Mouse (Mus musculus) CH12.LX (cell line): ENCODE results near the gene Btnl9. TPM values are rescaled to one million over a fixed set of nuclear protein-coding genes. Genes with fewer than 3 reads are reported as not detected.

ENCODE experiments used
- DNase-seq: peaks from one replicate; pipeline ENCODE4 v3.0.0-alpha.2; 2013; ENCODE audit errors: extremely low read depth
- H3K27ac ChIP-seq: 2 replicates; pipeline ENCODE4 v1.5.1; 2012; ENCODE audit warnings: low read depth, mild to moderate bottlenecking, control low read depth, moderate library complexity; ENCODE audit not compliant: insufficient read depth
- H3K27me3 ChIP-seq: replicated peaks from 2 replicates; pipeline ENCODE3; 2012; ENCODE audit warnings: inconsistent platforms
- H3K36me3 ChIP-seq, 2 experiments: replicated peaks in 1 of 2; 2 replicates each; pipeline versions ENCODE3 to v1.6.1; 2012; ENCODE audit warnings: inconsistent platforms in 1 of 2, low read length in 1 of 2, mild to moderate bottlenecking in 1 of 2, mixed read lengths in 1 of 2, moderate library complexity in 1 of 2; ENCODE audit not compliant: control insufficient read depth in 1 of 2, insufficient read depth in 1 of 2
- H3K4me1 ChIP-seq, 2 experiments: 2 replicates each; pipeline ENCODE4 v1.6.1; 2012; ENCODE audit warnings: inconsistent platforms in 1 of 2, moderate library complexity in 1 of 2; ENCODE audit not compliant: insufficient read depth in 2 of 2, control insufficient read depth in 1 of 2
- H3K4me2 ChIP-seq: 2 replicates; pipeline ENCODE4 v1.6.1; 2012; ENCODE audit warnings: low read depth, mild to moderate bottlenecking, control low read depth; ENCODE audit not compliant: poor library complexity, insufficient read depth, severe bottlenecking
- H3K4me3 ChIP-seq, 3 experiments: fragments of 150-350 bp in 1 of 3; sonication (generic) in 1 of 3; replicated peaks in 1 of 3; 2 replicates each; pipeline versions ENCODE3 to v1.5.1; 2011 to 2012; ENCODE audit warnings: low read depth in 2 of 3, low read length in 2 of 3, mild to moderate bottlenecking in 2 of 3, moderate library complexity in 2 of 3, control low read depth in 1 of 3, improper control_type of control experiment in 1 of 3, inconsistent platforms in 1 of 3, mixed read lengths in 1 of 3; ENCODE audit not compliant: poor library complexity in 1 of 3
- H3K79me2 ChIP-seq: replicated peaks from 2 replicates; pipeline ENCODE4 v1.6.1; 2012; ENCODE audit warnings: mild to moderate bottlenecking, moderate library complexity; ENCODE audit not compliant: control insufficient read depth, poor library complexity, insufficient read depth, severe bottlenecking; ENCODE audit errors: extremely low read depth
- H3K9ac ChIP-seq: 2 replicates; pipeline ENCODE4 v1.6.1; 2012; ENCODE audit warnings: low read depth, mild to moderate bottlenecking, control low read depth, moderate library complexity; ENCODE audit not compliant: insufficient read depth
- H3K9me3 ChIP-seq: replicated peaks from 2 replicates; pipeline ENCODE3; 2012; ENCODE audit warnings: low read length, inconsistent platforms, mixed read lengths
- CHD2 ChIP-seq: IDR thresholded peaks from 2 replicates; pipeline ENCODE4 v1.6.1; 2011; ENCODE audit warnings: low read length, improper control_type of control experiment
- CTCF ChIP-seq, 2 experiments: IDR thresholded peaks in 1 of 2; conservative IDR thresholded peaks in 1 of 2; 2 replicates each; pipeline ENCODE4 v1.5.1; 2011 to 2012; ENCODE audit warnings: low read depth in 2 of 2, low read length in 2 of 2, improper control_type of control experiment in 1 of 2, inconsistent platforms in 1 of 2, mild to moderate bottlenecking in 1 of 2, moderate library complexity in 1 of 2
- ELF1 ChIP-seq: IDR thresholded peaks from 2 replicates; pipeline ENCODE4 v1.6.1; 2014; ENCODE audit warnings: low read depth, mild to moderate bottlenecking, inconsistent platforms, low read length, improper control_type of control experiment
- GABPA ChIP-seq: IDR thresholded peaks from 2 replicates; pipeline ENCODE4 v1.6.1; 2012; ENCODE audit warnings: low read depth, low read length, improper control_type of control experiment, inconsistent platforms; ENCODE audit not compliant: insufficient replicate concordance
- JUN ChIP-seq: IDR thresholded peaks from 2 replicates; pipeline ENCODE4 v1.6.1; 2011; ENCODE audit warnings: low read depth, mild to moderate bottlenecking, low read length, improper control_type of control experiment, moderate library complexity; ENCODE audit not compliant: insufficient read depth
- JUND ChIP-seq: conservative IDR thresholded peaks from 2 replicates; pipeline ENCODE4 v1.6.1; 2011; ENCODE audit warnings: low read depth, low read length, improper control_type of control experiment
- MAFK ChIP-seq: IDR thresholded peaks from 2 replicates; pipeline ENCODE4 v1.6.1; 2011; ENCODE audit warnings: low read length, improper control_type of control experiment; ENCODE audit not compliant: insufficient replicate concordance
- MEF2A ChIP-seq: IDR thresholded peaks from 2 replicates; pipeline ENCODE4 v1.6.1; 2014; ENCODE audit warnings: low read depth, mild to moderate bottlenecking, inconsistent platforms, low read length, improper control_type of control experiment, borderline replicate concordance
- MXI1 ChIP-seq: IDR thresholded peaks from 2 replicates; pipeline ENCODE4 v1.6.1; 2011; ENCODE audit warnings: mild to moderate bottlenecking, low read depth, low read length, improper control_type of control experiment
- MYC ChIP-seq: IDR thresholded peaks from 2 replicates; pipeline ENCODE4 v1.6.1; 2011; ENCODE audit warnings: low read depth, mild to moderate bottlenecking, improper control_type of control experiment, low read length
- NRF1 ChIP-seq: IDR thresholded peaks from 2 replicates; pipeline ENCODE4 v1.6.1; 2014; ENCODE audit warnings: low read depth, mild to moderate bottlenecking, inconsistent platforms, low read length, improper control_type of control experiment, moderate library complexity
- RAD21 ChIP-seq: IDR thresholded peaks from 2 replicates; pipeline ENCODE4 v1.6.1; 2011; ENCODE audit warnings: low read depth, mild to moderate bottlenecking, low read length, improper control_type of control experiment, moderate library complexity
- SIN3A ChIP-seq: IDR thresholded peaks from 2 replicates; pipeline ENCODE4 v1.6.1; 2012; ENCODE audit warnings: low read length, improper control_type of control experiment, inconsistent platforms
- USF2 ChIP-seq: conservative IDR thresholded peaks from 2 replicates; pipeline ENCODE4 v1.6.1; 2011; ENCODE audit warnings: low read depth, low read length, improper control_type of control experiment
- ZC3H11A ChIP-seq: IDR thresholded peaks from 2 replicates; pipeline ENCODE4 v1.6.1; 2012; ENCODE audit warnings: low read depth, mild to moderate bottlenecking, inconsistent platforms, low read length, improper control_type of control experiment
- ZKSCAN1 ChIP-seq: IDR thresholded peaks from 2 replicates; pipeline ENCODE4 v1.6.1; 2012; ENCODE audit warnings: low read depth, inconsistent platforms, low read length, improper control_type of control experiment, borderline replicate concordance
- dilution Hi-C: fragments of 300-500 bp; cut with MboI; formaldehyde crosslinking; loops from 2 replicates; pipeline ENCODE4 v1.14.3; 2020; ENCODE audit warnings: low sequenced_read_pairs; ENCODE audit not compliant: extremely low pct_unique_long_range_greater_than_20kb, extremely low pct_ligation_motif_present
- in situ Hi-C: fragments of 300-500 bp; cut with MboI; formaldehyde crosslinking; loops from 3 replicates; pipeline ENCODE4 v1.14.3; 2019; ENCODE audit warnings: low sequenced_read_pairs, low pct_ligation_motif_present, low pct_unique_long_range_greater_than_20kb, mixed read lengths
- polyA plus RNA-seq: library from polyadenylated mRNA; unstranded; fragments of >175 nt; gene quantifications from 2 replicates; pipeline ENCODE4 v1.2.1, GENCODE M21; 2012; ENCODE audit warnings: low read depth; ENCODE audit not compliant: insufficient read length
- total RNA-seq, 2 experiments: library from RNA; depleted of rRNA; stranded (reverse); fragments of 300-350 nt in 1 of 2; fragments of >200 nt in 1 of 2; gene quantifications; 2 replicates each; pipeline ENCODE4 v1.2.3; 2012 to 2014

Btnl9 gene
- total and polyA plus RNA-seq, 3 experiments: 0.20 to 0.34 TPM; not detected in 1

- in situ Hi-C loops (loop anchor here (25.0 kb wide), 1 partner anchor 138 kb away; no protein-coding TSS in a partner anchor), dilution Hi-C loops (no loop called here)
- Histone ChIP-seq H3K27ac (no peak overlapping the region), H3K36me3 (no peaks in the 10 kb centered on the region), H3K9ac (no peak overlapping the region), H3K4me1 (peaks cover 0 to 9% of the 10 kb centered on the region in 2 experiments; a peak in 2 of 4 replicates), H3K9me3 (peaks cover 2% of the 10 kb centered on the region), H3K27me3 (no peaks in the 10 kb centered on the region), H3K4me3 (no peak overlapping the region), H3K4me2 (no peak overlapping the region), H3K79me2 (no peaks in the 10 kb centered on the region)
- no peak for DNase-seq
- TF ChIP-seq MYC (no peak), MXI1 (no peak), CHD2 (no peak), MEF2A (no peak), ELF1 (no peak), MAFK (peak; percentile 94)
These were observed 62.8 kb downstream of the Btnl9 start for GRCm38 (mm10) chr11:49124169-49124568.

- Histone ChIP-seq H3K27ac (no peak overlapping the region), H3K79me2 (no peaks in the 10 kb centered on the region), H3K9ac (no peak overlapping the region), H3K9me3 (no peaks in the 10 kb centered on the region), H3K36me3 (no peaks in the 10 kb centered on the region), H3K4me2 (no peak overlapping the region), H3K27me3 (peaks cover 2% of the 10 kb centered on the region), H3K4me1 (peaks cover 0 to 9% of the 10 kb centered on the region in 2 experiments; a peak in 2 of 4 replicates), H3K4me3 (no peak overlapping the region)
- no peak for DNase-seq
- in situ Hi-C loops: loop anchor here (25.0 kb wide), 1 partner anchor 143 kb away; no protein-coding TSS in a partner anchor
- dilution Hi-C loops: no loop called here
- no peak for TF ChIP-seq ZC3H11A
- no peak for TF ChIP-seq RAD21
- no peak for TF ChIP-seq JUN
- no peak for TF ChIP-seq GABPA
- no peak for TF ChIP-seq ELF1
- TF ChIP-seq NRF1: no peak
- no peak for TF ChIP-seq ZKSCAN1
- no peak for TF ChIP-seq SIN3A
- no peak for TF ChIP-seq USF2
- no peak for TF ChIP-seq JUND
- TF ChIP-seq CTCF (conservative IDR thresholded peaks at IDR 0.05 in 1 of 2, IDR thresholded peaks at IDR 0.05 in 1 of 2; ENCODE audit: low read depth in 2 of 2, low read length in 2 of 2): no peak
- TF ChIP-seq CHD2: no peak
These were observed 67.3 kb downstream of the Btnl9 start for GRCm38 (mm10) chr11:49119635-49120034.

Other genes starting within 250 kb of the Btnl9 start
- 23.5 and 33.5 TPM in 2 replicates for gene Psme2b, start 241.0 kb downstream of the Btnl9 start, total RNA-seq (2012; rRNA removed)
- 78.3 and 80.3 TPM in 2 replicates for gene Psme2b, start 241.0 kb downstream of the Btnl9 start, total RNA-seq (2014; rRNA removed)
- 62.4 and 80.1 TPM in 2 replicates for gene Psme2b, start 241.0 kb downstream of the Btnl9 start, polyA plus RNA-seq
- gene Olfr56, start 208.3 kb downstream of the Btnl9 start, total RNA-seq (2012; rRNA removed): not detected in 2 replicates
- not detected in 2 replicates for gene Olfr56, start 208.3 kb downstream of the Btnl9 start, total RNA-seq (2014; rRNA removed)
- gene Olfr56, start 208.3 kb downstream of the Btnl9 start, polyA plus RNA-seq: 0.12 TPM in 1 of 2 replicates, not detected in the other
- gene 9930111J21Rik1, start 207.8 kb downstream of the Btnl9 start, total RNA-seq (2012; rRNA removed): 6.4 and 7.4 TPM in 2 replicates
- gene 9930111J21Rik1, start 207.8 kb downstream of the Btnl9 start, total RNA-seq (2014; rRNA removed): 3.4 and 4.3 TPM in 2 replicates
- 6.0 and 7.8 TPM in 2 replicates for gene 9930111J21Rik1, start 207.8 kb downstream of the Btnl9 start, polyA plus RNA-seq
- 0.04 TPM in 2 replicates for gene Gm12185, start 194.9 kb downstream of the Btnl9 start, total RNA-seq (2012; rRNA removed)
- gene Gm12185, start 194.9 kb downstream of the Btnl9 start, total RNA-seq (2014; rRNA removed): 0.08 TPM in 1 of 2 replicates, not detected in the other
- gene Gm12185, start 194.9 kb downstream of the Btnl9 start, polyA plus RNA-seq: 0.14 and 0.50 TPM in 2 replicates
- 0.04 TPM in 1 of 2 replicates, not detected in the other for gene Tgtp1, start 193.0 kb downstream of the Btnl9 start, total RNA-seq (2012; rRNA removed)
- gene Tgtp1, start 193.0 kb downstream of the Btnl9 start, total RNA-seq (2014; rRNA removed): 0.07 TPM in 1 of 2 replicates, not detected in the other
- 0.21 TPM in 1 of 2 replicates, not detected in the other for gene Tgtp1, start 193.0 kb downstream of the Btnl9 start, polyA plus RNA-seq
- 6.9 and 9.9 TPM in 2 replicates for gene 9930111J21Rik2, start 135.9 kb downstream of the Btnl9 start, total RNA-seq (2012; rRNA removed)
- 18.5 and 21.4 TPM in 2 replicates for gene 9930111J21Rik2, start 135.9 kb downstream of the Btnl9 start, total RNA-seq (2014; rRNA removed)
- 20.7 and 22.7 TPM in 2 replicates for gene 9930111J21Rik2, start 135.9 kb downstream of the Btnl9 start, polyA plus RNA-seq
- gene Tgtp2, start 123.0 kb downstream of the Btnl9 start, total RNA-seq (2012; rRNA removed): 0.08 TPM in 1 of 2 replicates, not detected in the other
- gene Tgtp2, start 123.0 kb downstream of the Btnl9 start, total RNA-seq (2014; rRNA removed): 0.07 and 0.43 TPM in 2 replicates
- gene Tgtp2, start 123.0 kb downstream of the Btnl9 start, polyA plus RNA-seq: 0.18 TPM in 1 of 2 replicates, not detected in the other
- 6.2 and 7.2 TPM in 2 replicates for gene Ifi47, start 110.6 kb downstream of the Btnl9 start, total RNA-seq (2012; rRNA removed)
- 2.3 and 2.8 TPM in 2 replicates for gene Ifi47, start 110.6 kb downstream of the Btnl9 start, total RNA-seq (2014; rRNA removed)
- gene Ifi47, start 110.6 kb downstream of the Btnl9 start, polyA plus RNA-seq: 2.7 and 3.2 TPM in 2 replicates
- gene Olfr1396, start 72.3 kb downstream of the Btnl9 start, total RNA-seq (2012; rRNA removed): not detected in 2 replicates
- not detected in 2 replicates for gene Olfr1396, start 72.3 kb downstream of the Btnl9 start, total RNA-seq (2014; rRNA removed)
- not detected in 2 replicates for gene Olfr1396, start 72.3 kb downstream of the Btnl9 start, polyA plus RNA-seq
- gene Olfr1395, start 44.9 kb downstream of the Btnl9 start, total RNA-seq (2012; rRNA removed): not detected in 2 replicates
- not detected in 2 replicates for gene Olfr1395, start 44.9 kb downstream of the Btnl9 start, total RNA-seq (2014; rRNA removed)
- not detected in 2 replicates for gene Olfr1395, start 44.9 kb downstream of the Btnl9 start, polyA plus RNA-seq
- gene Olfr1394, start 32.8 kb downstream of the Btnl9 start, total RNA-seq (2012; rRNA removed): not detected in 2 replicates
- gene Olfr1394, start 32.8 kb downstream of the Btnl9 start, total RNA-seq (2014; rRNA removed): not detected in 2 replicates
- not detected in 2 replicates for gene Olfr1394, start 32.8 kb downstream of the Btnl9 start, polyA plus RNA-seq
- gene Zfp62, start 16.1 kb upstream of the Btnl9 start, total RNA-seq (2012; rRNA removed): 21.3 and 22.6 TPM in 2 replicates
- 38.7 and 48.8 TPM in 2 replicates for gene Zfp62, start 16.1 kb upstream of the Btnl9 start, total RNA-seq (2014; rRNA removed)
- 23.2 and 25.3 TPM in 2 replicates for gene Zfp62, start 16.1 kb upstream of the Btnl9 start, polyA plus RNA-seq
- 83.2 and 118 TPM in 2 replicates for gene Mgat1, start 57.0 kb upstream of the Btnl9 start, total RNA-seq (2012; rRNA removed)
- 63.2 and 67.7 TPM in 2 replicates for gene Mgat1, start 57.0 kb upstream of the Btnl9 start, total RNA-seq (2014; rRNA removed)
- gene Mgat1, start 57.0 kb upstream of the Btnl9 start, polyA plus RNA-seq: 80.9 and 90.5 TPM in 2 replicates
- gene Olfr1393, start 91.1 kb upstream of the Btnl9 start, total RNA-seq (2012; rRNA removed): 0.04 TPM in 1 of 2 replicates, not detected in the other
- gene Olfr1393, start 91.1 kb upstream of the Btnl9 start, total RNA-seq (2014; rRNA removed): 0.18 TPM in 1 of 2 replicates, not detected in the other
- gene Olfr1393, start 91.1 kb upstream of the Btnl9 start, polyA plus RNA-seq: 0.08 and 0.10 TPM in 2 replicates
- not detected in 2 replicates for gene Olfr1392, start 98.1 kb upstream of the Btnl9 start, total RNA-seq (2012; rRNA removed)
- not detected in 2 replicates for gene Olfr1392, start 98.1 kb upstream of the Btnl9 start, total RNA-seq (2014; rRNA removed)
- not detected in 2 replicates for gene Olfr1392, start 98.1 kb upstream of the Btnl9 start, polyA plus RNA-seq
- not detected in 2 replicates for gene Olfr10, start 117.6 kb upstream of the Btnl9 start, total RNA-seq (2012; rRNA removed)
- gene Olfr10, start 117.6 kb upstream of the Btnl9 start, total RNA-seq (2014; rRNA removed): not detected in 2 replicates
- not detected in 2 replicates for gene Olfr10, start 117.6 kb upstream of the Btnl9 start, polyA plus RNA-seq
- not detected in 2 replicates for gene Olfr1391, start 135.6 kb upstream of the Btnl9 start, total RNA-seq (2012; rRNA removed)
- gene Olfr1391, start 135.6 kb upstream of the Btnl9 start, total RNA-seq (2014; rRNA removed): not detected in 2 replicates
- not detected in 2 replicates for gene Olfr1391, start 135.6 kb upstream of the Btnl9 start, polyA plus RNA-seq
- gene Olfr1390, start 148.0 kb upstream of the Btnl9 start, total RNA-seq (2012; rRNA removed): not detected in 2 replicates
- not detected in 2 replicates for gene Olfr1390, start 148.0 kb upstream of the Btnl9 start, total RNA-seq (2014; rRNA removed)
- gene Olfr1390, start 148.0 kb upstream of the Btnl9 start, polyA plus RNA-seq: not detected in 2 replicates
- gene Olfr1389, start 235.9 kb upstream of the Btnl9 start, total RNA-seq (2012; rRNA removed): not detected in 2 replicates
- gene Olfr1389, start 235.9 kb upstream of the Btnl9 start, total RNA-seq (2014; rRNA removed): not detected in 2 replicates
- gene Olfr1389, start 235.9 kb upstream of the Btnl9 start, polyA plus RNA-seq: not detected in 2 replicates
- not detected in 2 replicates for gene Olfr1388, start 249.5 kb upstream of the Btnl9 start, total RNA-seq (2012; rRNA removed)
- not detected in 2 replicates for gene Olfr1388, start 249.5 kb upstream of the Btnl9 start, total RNA-seq (2014; rRNA removed)
- gene Olfr1388, start 249.5 kb upstream of the Btnl9 start, polyA plus RNA-seq: not detected in 2 replicates